Mouse (Mus musculus) limb, embryonic 11.5 days (tissue): Measurements from ENCODE around the gene Vamp3. TPM values are rescaled to one million over a fixed set of nuclear protein-coding genes. Genes with fewer than 3 reads are reported as not detected.
"Not testable (repeated sequence)": the region's sequence is repeated elsewhere in the genome, so short reads cannot be mapped to it uniquely, and the experiment has no call there.

Experiments
- ATAC-seq: fragments of 200-750 bp; cut with Nextera tagmentation; 2 replicates; pipeline ENCODE4 v1.8.0; 2017; ENCODE audit warnings: low read depth; ENCODE audit not compliant: insufficient number of reproducible peaks, low FRiP score, low TSS enrichment
- DNase-seq: peaks from one replicate; pipeline ENCODE4 v3.0.0-alpha.2; 2015; ENCODE audit warnings: low spot score
- H3K27ac ChIP-seq: fragments of 300-500 bp; sonication (generic); replicated peaks from 2 replicates; pipeline ENCODE4 v1.5.1; 2014; ENCODE audit warnings: low read depth, mild to moderate bottlenecking, low read length
- H3K27me3 ChIP-seq: fragments of 300-500 bp; sonication (generic); 2 replicates; pipeline ENCODE4 v1.6.1; 2014; ENCODE audit warnings: mild to moderate bottlenecking, low read length, mixed read lengths; ENCODE audit not compliant: control insufficient read depth, insufficient read depth
- H3K36me3 ChIP-seq: fragments of 300-500 bp; sonication (generic); 2 replicates; pipeline ENCODE4 v1.6.1; 2014; ENCODE audit warnings: mild to moderate bottlenecking, low read length, moderate library complexity, mixed read lengths; ENCODE audit not compliant: control insufficient read depth, insufficient read depth
- H3K4me1 ChIP-seq: fragments of 300-500 bp; sonication (generic); 2 replicates; pipeline ENCODE4 v1.6.1; 2014; ENCODE audit warnings: low read length, mixed read lengths; ENCODE audit not compliant: control insufficient read depth, insufficient read depth
- H3K4me2 ChIP-seq: fragments of 300-500 bp; sonication (generic); 2 replicates; pipeline ENCODE4 v1.6.1; 2014; ENCODE audit warnings: low read depth, mild to moderate bottlenecking, moderate library complexity; ENCODE audit not compliant: severe bottlenecking
- H3K4me3 ChIP-seq: fragments of 300-500 bp; sonication (generic); 2 replicates; pipeline ENCODE4 v1.5.1; 2014; ENCODE audit warnings: low read depth, low read length
- H3K9ac ChIP-seq: fragments of 300-500 bp; sonication (generic); 2 replicates; pipeline ENCODE4 v1.6.1; 2014; ENCODE audit warnings: mild to moderate bottlenecking, low read length
- H3K9me3 ChIP-seq: fragments of 300-500 bp; sonication (generic); 2 replicates; pipeline ENCODE4 v1.6.1; 2016; ENCODE audit warnings: low read length; ENCODE audit not compliant: control insufficient read depth
- WGBS: fragments of 180-500 bp; shearing (Covaris S2); extraction: QIAGEN DNeasy Blood & Tissue Kit; methylation state at CpG from one replicate; pipeline ENCODE4 v1.1.7; 2014; 5-methylcytosine and 5-hydroxymethylcytosine counted together
- polyA plus RNA-seq: library from polyadenylated mRNA; unstranded; fragments of >200 nt; fragmentation: Nextera tagmentation; extraction: Ambion mirVana; gene quantifications from 2 replicates; pipeline ENCODE4 v1.2.1, GENCODE M21; 2014

Gene Vamp3
- polyA plus RNA-seq, 1 experiment from 2014 or later, result 87.8 TPM

DNA sequence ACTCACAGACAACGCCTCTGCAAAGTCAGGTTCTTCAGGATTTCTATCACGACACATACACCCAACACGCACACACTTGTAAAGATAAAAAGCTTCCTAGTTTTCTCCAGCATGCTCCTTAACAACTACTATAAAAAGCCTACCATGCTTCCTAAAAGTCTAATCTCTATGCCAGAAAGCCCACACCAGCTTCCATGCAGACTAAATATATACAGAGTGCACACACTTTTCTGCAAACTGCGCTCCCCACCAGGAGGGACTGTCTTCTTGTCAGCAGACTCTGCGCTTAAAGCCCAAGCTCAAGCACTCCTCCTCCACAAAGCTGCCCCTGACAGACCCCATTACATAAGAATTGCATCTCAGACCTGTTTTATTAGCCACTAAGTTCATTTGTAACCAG lies 16.3 kb downstream of the Vamp3 start:
- ATAC-seq, result no peak
- H3K4me2 ChIP-seq, result no peak overlapping the region
- H3K9ac ChIP-seq, result no peak overlapping the region
- no peak overlapping the region for H3K27ac ChIP-seq
- H3K4me1 ChIP-seq, result peaks cover 3% of the 10 kb centered on the region; the same call in 1 of the 2 replicates
- no peak for DNase-seq
- no peaks in the 10 kb centered on the region for H3K27me3 ChIP-seq
- no peaks in the 10 kb centered on the region for H3K9me3 ChIP-seq
- 86% methylated on average over 5 of the region's 5 CpGs for WGBS
- H3K4me3 ChIP-seq, result no peak overlapping the region
- no peaks in the 10 kb centered on the region for H3K36me3 ChIP-seq

GRCm38 (mm10) chr4:151037800-151038199 lies 20.0 kb downstream of the Vamp3 start:
- WGBS, result 92% methylated on average over 11 of the region's 11 CpGs
- H3K27me3 ChIP-seq, result no peaks in the 10 kb centered on the region
- DNase-seq, result no peak
- H3K4me2 ChIP-seq, result no peak overlapping the region
- no peak overlapping the region for H3K4me3 ChIP-seq
- no peak overlapping the region for H3K27ac ChIP-seq
- H3K9me3 ChIP-seq, result no peaks in the 10 kb centered on the region
- no peak for ATAC-seq
- H3K4me1 ChIP-seq, result no peaks in the 10 kb centered on the region
- H3K9ac ChIP-seq, result no peak overlapping the region
- no peaks in the 10 kb centered on the region for H3K36me3 ChIP-seq

DNA sequence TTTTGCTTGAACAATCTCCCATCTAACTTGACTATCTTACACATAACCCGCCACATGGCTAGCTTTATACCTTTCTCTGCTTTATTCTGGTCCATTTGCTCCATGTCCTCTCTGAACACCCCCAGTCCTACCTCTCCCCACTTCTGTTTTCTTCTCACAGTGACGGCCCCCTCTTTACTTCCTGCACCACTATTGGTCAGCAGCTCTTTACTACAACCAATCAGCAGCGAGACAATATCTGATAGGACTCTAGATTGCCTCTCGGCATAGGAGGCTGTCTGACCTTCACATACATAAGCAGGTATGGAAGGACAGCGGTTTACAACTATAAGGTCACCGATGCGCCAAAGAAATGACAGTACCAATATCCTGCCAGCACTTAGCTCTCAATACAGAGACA lies 21.2 kb downstream of the Vamp3 start:
- no peaks in the 10 kb centered on the region for H3K4me1 ChIP-seq
- DNase-seq, result no peak
- H3K27ac ChIP-seq, result no peak overlapping the region
- ATAC-seq, result no peak
- H3K9ac ChIP-seq, result no peak overlapping the region
- WGBS, result 90% methylated on average over 7 of the region's 7 CpGs
- no peak overlapping the region for H3K4me2 ChIP-seq
- no peak overlapping the region for H3K4me3 ChIP-seq
- H3K27me3 ChIP-seq, result no peaks in the 10 kb centered on the region
- no peaks in the 10 kb centered on the region for H3K9me3 ChIP-seq
- no peaks in the 10 kb centered on the region for H3K36me3 ChIP-seq

- DNase-seq, result peak; percentile 50
- no peaks in the 10 kb centered on the region for H3K27me3 ChIP-seq
- no peaks in the 10 kb centered on the region for H3K9me3 ChIP-seq
- no peak for ATAC-seq
- no peak overlapping the region for H3K9ac ChIP-seq
- no peak overlapping the region for H3K27ac ChIP-seq
- H3K36me3 ChIP-seq, result no peaks in the 10 kb centered on the region
- H3K4me3 ChIP-seq, result no peak overlapping the region
- 50% methylated on average over 6 of the region's 6 CpGs for WGBS
- H3K4me1 ChIP-seq, result no peaks in the 10 kb centered on the region
- H3K4me2 ChIP-seq, result no peak overlapping the region
Measured at GRCm38 (mm10) chr4:151027001-151027400, 30.8 kb downstream of the Vamp3 start.

DNA sequence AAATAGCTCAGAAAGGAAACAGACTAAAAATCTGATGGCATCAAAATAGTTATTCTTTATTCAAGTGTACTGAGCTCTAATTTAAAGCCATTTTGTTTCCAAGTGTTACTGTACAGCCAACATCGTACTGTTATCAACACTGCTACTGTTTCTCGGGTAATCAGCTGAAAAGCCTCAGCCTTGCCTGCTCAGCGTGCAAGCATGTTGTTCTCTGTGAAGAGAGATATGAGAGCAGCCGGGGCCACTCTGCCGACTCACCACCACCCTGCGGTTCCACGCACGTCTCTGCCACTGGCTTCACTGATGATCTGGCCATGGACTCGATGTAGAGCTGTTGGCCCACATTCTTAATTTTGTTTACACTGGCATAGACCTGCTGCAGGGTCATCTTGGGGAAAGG lies 33.6 kb downstream of the Vamp3 start:
- 89% methylated on average over 9 of the region's 9 CpGs for WGBS
- Histone ChIP-seq H3K9ac (no peak overlapping the region), H3K4me3 (no peak overlapping the region), H3K27me3 (no peaks in the 10 kb centered on the region), H3K4me2 (no peak overlapping the region), H3K9me3 (no peaks in the 10 kb centered on the region), H3K27ac (no peak overlapping the region), H3K36me3 (no peaks in the 10 kb centered on the region), H3K4me1 (no peaks in the 10 kb centered on the region)
- DNase-seq, result no peak
- ATAC-seq, result no peak

GRCm38 (mm10) chr4:151017356-151017755 lies 40.4 kb downstream of the Vamp3 start:
- not testable (repeated sequence) for H3K4me1 ChIP-seq, H3K9ac ChIP-seq, H3K9me3 ChIP-seq, DNase-seq, H3K27ac ChIP-seq, H3K36me3 ChIP-seq, H3K4me3 ChIP-seq, ATAC-seq, H3K27me3 ChIP-seq, H3K4me2 ChIP-seq
- 89% methylated on average over 1 of the region's 1 CpGs for WGBS

GRCm38 (mm10) chr4:151015946-151016345 lies 41.8 kb downstream of the Vamp3 start:
- H3K4me3 ChIP-seq, result no peak overlapping the region
- no peaks in the 10 kb centered on the region; the same call in 1 of the 2 replicates for H3K4me1 ChIP-seq
- no peaks in the 10 kb centered on the region for H3K36me3 ChIP-seq
- ATAC-seq, result no peak; the same call in 1 of the 2 replicates
- peak; percentile 57 for DNase-seq
- 0 out of 2 replicates have a peak, but pooled peaks cover 2% of the 10 kb centered on the region for H3K27me3 ChIP-seq
- no peak overlapping the region for H3K4me2 ChIP-seq
- 15% methylated on average over 10 of the region's 10 CpGs for WGBS
- no peaks in the 10 kb centered on the region for H3K9me3 ChIP-seq
- no peak overlapping the region for H3K9ac ChIP-seq
- no peak overlapping the region for H3K27ac ChIP-seq

DNA sequence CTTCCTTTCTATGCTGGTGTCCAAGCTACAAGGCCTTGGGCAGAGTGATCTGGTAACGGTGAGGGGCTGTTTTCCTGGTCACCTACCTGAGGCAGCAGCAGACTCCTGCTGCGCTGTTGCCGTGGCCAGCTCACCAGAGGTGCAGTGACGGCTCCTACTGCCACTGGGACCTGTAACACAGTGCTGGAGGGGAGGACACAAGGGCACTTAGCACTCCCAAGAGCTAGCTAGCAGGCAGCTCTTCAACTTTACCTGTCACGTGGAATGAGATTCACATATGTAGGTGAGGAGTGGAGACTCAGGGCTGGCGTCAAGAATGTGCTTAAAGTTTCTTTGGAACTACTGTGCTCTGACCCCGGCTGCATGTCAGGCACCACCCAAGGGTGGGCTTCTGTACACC lies 47.4 kb downstream of the Vamp3 start:
- no peak for DNase-seq

DNA sequence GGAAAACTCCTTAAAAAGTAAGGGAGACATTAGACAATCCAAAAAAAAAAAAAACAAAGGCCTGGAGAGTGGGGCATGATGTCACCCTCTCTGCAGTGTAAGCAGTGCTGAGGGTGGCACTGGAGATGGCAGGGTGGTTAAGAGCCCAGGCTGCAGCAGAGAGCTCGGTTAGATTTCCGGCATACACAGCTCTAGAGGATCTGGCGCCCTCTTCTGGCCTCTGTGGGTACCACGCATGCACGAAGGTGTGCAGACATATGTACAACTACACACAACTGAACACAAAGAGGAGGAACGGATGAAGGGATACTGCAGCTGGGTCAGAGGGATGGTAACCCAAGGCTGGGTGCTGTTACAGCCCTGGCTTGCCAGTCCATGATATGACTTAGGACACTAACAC lies 50.8 kb downstream of the Vamp3 start:
- Histone ChIP-seq H3K27me3 (no peaks in the 10 kb centered on the region), H3K4me3 (no peak overlapping the region), H3K4me1 (no peaks in the 10 kb centered on the region), H3K9ac (no peak overlapping the region), H3K27ac (no peak overlapping the region), H3K9me3 (no peaks in the 10 kb centered on the region), H3K36me3 (no peaks in the 10 kb centered on the region; the same call in 1 of the 2 replicates), H3K4me2 (no peak overlapping the region)
- ATAC-seq (no peak), DNase-seq (peak; percentile 67)
- WGBS, result 53% methylated on average over 6 of the region's 6 CpGs

More for the DNA sequence above, 47.4 kb downstream of the Vamp3 start:
- H3K4me2 ChIP-seq, result no peak overlapping the region
- H3K4me1 ChIP-seq, result no peaks in the 10 kb centered on the region
- no peak overlapping the region for H3K9ac ChIP-seq
- H3K4me3 ChIP-seq, result no peak overlapping the region
- no peak overlapping the region for H3K27ac ChIP-seq
- no peak for ATAC-seq
- H3K27me3 ChIP-seq, result no peaks in the 10 kb centered on the region
- WGBS, result 90% methylated on average over 7 of the region's 7 CpGs
- H3K36me3 ChIP-seq, result no peaks in the 10 kb centered on the region
- H3K9me3 ChIP-seq, result no peaks in the 10 kb centered on the region
